Mouse (Mus musculus): ENCODE data around the gene Gm21915. TPM values are rescaled to one million over a fixed set of nuclear protein-coding genes. Genes with fewer than 3 reads are reported as not detected.

The Gm21915 gene
- polyA plus RNA-seq, 1 experiment from 2014 or later, result not detected

Other genes starting within 250 kb of the Gm21915 start
- gene Gramd1b, start 139.2 kb upstream of the Gm21915 start, polyA plus RNA-seq (2016; fragmentation: Nextera tagmentation; extraction: Ambion mirVana), result 1.7 and 2.1 TPM in 2 replicates
- 3.3 and 4.1 TPM in 2 replicates for gene Clmp, start 15.3 kb downstream of the Gm21915 start, polyA plus RNA-seq (2016; fragmentation: Nextera tagmentation; extraction: Ambion mirVana)
- gene Hspa8, start 130.4 kb downstream of the Gm21915 start, polyA plus RNA-seq (2016; fragmentation: Nextera tagmentation; extraction: Ambion mirVana), result 2,428 and 2,723 TPM in 2 replicates
- gene Bsx, start 203.5 kb downstream of the Gm21915 start, polyA plus RNA-seq (2016; fragmentation: Nextera tagmentation; extraction: Ambion mirVana), result not detected in 2 replicates